Mouse (Mus musculus) heart, embryonic 16.5 days (tissue): ENCODE measurements around the gene Cnih3. TPM values are rescaled to one million over a fixed set of nuclear protein-coding genes. Genes with fewer than 3 reads are reported as not detected.
A peak's percentile ranks its signal among the peaks of the same experiment; 100 is the strongest.

ENCODE experiments used
- ATAC-seq: fragments of 200-750 bp; cut with Nextera tagmentation; replicated peaks from 2 replicates; pipeline ENCODE4 v1.8.0; 2017; ENCODE audit warnings: moderate number of reproducible peaks; ENCODE audit not compliant: insufficient read depth, low FRiP score; ENCODE audit errors: extremely low read depth
- H3K27ac ChIP-seq: fragments of 300-500 bp; sonication (generic); 2 replicates; pipeline ENCODE4 v1.5.1; 2014; ENCODE audit warnings: mild to moderate bottlenecking, low read length, control low read depth, moderate library complexity
- H3K27me3 ChIP-seq: fragments of 300-500 bp; sonication (generic); 2 replicates; pipeline ENCODE4 v1.6.1; 2014; ENCODE audit warnings: low read length, mixed read lengths; ENCODE audit not compliant: control insufficient read depth, insufficient read depth
- H3K36me3 ChIP-seq: fragments of 300-500 bp; sonication (generic); 2 replicates; pipeline ENCODE4 v1.6.1; 2014; ENCODE audit not compliant: control insufficient read depth, insufficient read depth
- H3K4me1 ChIP-seq: fragments of 300-500 bp; sonication (generic); 2 replicates; pipeline ENCODE4 v1.6.1; 2014; ENCODE audit warnings: low read length, mixed read lengths; ENCODE audit not compliant: control insufficient read depth, insufficient read depth
- H3K4me2 ChIP-seq: fragments of 300-500 bp; sonication (generic); 2 replicates; pipeline ENCODE4 v1.6.1; 2014; ENCODE audit warnings: low read depth, mild to moderate bottlenecking, control low read depth, low read length
- H3K4me3 ChIP-seq: fragments of 300-500 bp; sonication (generic); 2 replicates; pipeline ENCODE4 v1.5.1; 2014; ENCODE audit warnings: mild to moderate bottlenecking, control low read depth, low read length
- H3K9ac ChIP-seq: fragments of 300-500 bp; sonication (generic); 2 replicates; pipeline ENCODE4 v1.6.1; 2014; ENCODE audit warnings: low read length, control low read depth
- H3K9me3 ChIP-seq: fragments of 300-500 bp; sonication (generic); replicated peaks from 2 replicates; pipeline ENCODE4 v1.6.1; 2016; ENCODE audit warnings: low read length; ENCODE audit not compliant: control insufficient read depth
- WGBS: fragments of 180-500 bp; shearing (Covaris S2); extraction: QIAGEN DNeasy Blood & Tissue Kit; methylation state at CpG from one replicate; pipeline ENCODE4 v1.1.7; 2014; 5-methylcytosine and 5-hydroxymethylcytosine counted together
- polyA plus RNA-seq: library from polyadenylated mRNA; unstranded; fragments of >200 nt; fragmentation: Nextera tagmentation; extraction: Ambion mirVana; gene quantifications from 2 replicates; pipeline ENCODE4 v1.2.1, GENCODE M21; 2015

The Cnih3 gene
- polyA plus RNA-seq, result 0.09 TPM in 1 of 2 replicates, not detected in the other

GRCm38 (mm10) chr1:181352367-181353199 lies at the start of gene Cnih3:
Gene Cnih3, plus strand, starts transcription at chr1:181352628.
- Histone ChIP-seq H3K4me2 (peak within 1 kb of the TSS; percentile 100), H3K36me3 (no peaks in the 10 kb centered on the region), H3K4me3 (peak within 1 kb of the TSS; percentile 65), H3K9ac (peak within 1 kb of the TSS; percentile 58), H3K27me3 (peaks cover 41% of the 10 kb centered on the region), H3K4me1 (peaks cover 17% of the 10 kb centered on the region), H3K27ac (no peak within 1 kb of the TSS), H3K9me3 (no peaks in the 10 kb centered on the region)
- WGBS, result under 1% methylated on average over 78 of the region's 78 CpGs
- ATAC-seq, result peak; percentile 75; the same call in 1 of the 2 replicates

GRCm38 (mm10) chr1:181307981-181308380 lies 44.4 kb upstream of the Cnih3 start:
- Histone ChIP-seq H3K27me3 (no peaks in the 10 kb centered on the region), H3K9ac (no peak overlapping the region), H3K4me2 (no peak overlapping the region), H3K4me3 (no peak overlapping the region), H3K27ac (no peak overlapping the region), H3K4me1 (no peaks in the 10 kb centered on the region), H3K36me3 (no peaks in the 10 kb centered on the region), H3K9me3 (peaks cover 6% of the 10 kb centered on the region; the same call in 1 of the 2 replicates)
- WGBS, result 76% methylated on average over 3 of the region's 3 CpGs
- no peak for ATAC-seq

- Histone ChIP-seq H3K9me3 (peaks cover 6% of the 10 kb centered on the region; the same call in 1 of the 2 replicates), H3K9ac (no peak overlapping the region), H3K27ac (no peak overlapping the region), H3K27me3 (no peaks in the 10 kb centered on the region), H3K36me3 (no peaks in the 10 kb centered on the region), H3K4me1 (no peaks in the 10 kb centered on the region), H3K4me2 (no peak overlapping the region), H3K4me3 (no peak overlapping the region)
- no peak for ATAC-seq
- WGBS, result 86% methylated on average over 5 of the region's 5 CpGs
These were observed 41.7 kb upstream of the Cnih3 start for GRCm38 (mm10) chr1:181310712-181311111.

- Histone ChIP-seq H3K4me1 (no peaks in the 10 kb centered on the region; the same call in 1 of the 2 replicates), H3K4me2 (no peak overlapping the region), H3K9me3 (peaks cover 6% of the 10 kb centered on the region; the same call in 1 of the 2 replicates), H3K36me3 (no peaks in the 10 kb centered on the region), H3K27me3 (no peaks in the 10 kb centered on the region), H3K27ac (no peak overlapping the region), H3K9ac (no peak overlapping the region), H3K4me3 (no peak overlapping the region)
- ATAC-seq, result no peak
- 85% methylated on average over 15 of the region's 15 CpGs for WGBS
These were observed 40.0 kb upstream of the Cnih3 start for GRCm38 (mm10) chr1:181312115-181313045.

- H3K9ac ChIP-seq, result no peak overlapping the region
- WGBS, result 77% methylated on average over 8 of the region's 8 CpGs
- H3K27me3 ChIP-seq, result no peaks in the 10 kb centered on the region
- ATAC-seq, result no peak
- H3K4me1 ChIP-seq, result no peaks in the 10 kb centered on the region; the same call in 1 of the 2 replicates
- no peak overlapping the region for H3K4me2 ChIP-seq
- no peak overlapping the region for H3K27ac ChIP-seq
- H3K4me3 ChIP-seq, result no peak overlapping the region
- no peaks in the 10 kb centered on the region for H3K36me3 ChIP-seq
- peaks cover 6% of the 10 kb centered on the region; the same call in 1 of the 2 replicates for H3K9me3 ChIP-seq
These were observed 39.4 kb upstream of the Cnih3 start for GRCm38 (mm10) chr1:181313046-181313415.

- Histone ChIP-seq H3K9me3 (peaks cover 6% of the 10 kb centered on the region; the same call in 1 of the 2 replicates), H3K27me3 (no peaks in the 10 kb centered on the region), H3K4me1 (no peaks in the 10 kb centered on the region; the same call in 1 of the 2 replicates), H3K27ac (no peak overlapping the region), H3K9ac (no peak overlapping the region), H3K4me2 (no peak overlapping the region), H3K36me3 (no peaks in the 10 kb centered on the region), H3K4me3 (no peak overlapping the region)
- no peak for ATAC-seq
- WGBS, result 82% methylated on average over 10 of the region's 10 CpGs
These were observed 38.1 kb upstream of the Cnih3 start for GRCm38 (mm10) chr1:181314301-181314700.

GRCm38 (mm10) chr1:181315350-181315749 lies 37.1 kb upstream of the Cnih3 start:
- H3K9ac ChIP-seq, result no peak overlapping the region
- no peak for ATAC-seq
- 59% methylated on average over 3 of the region's 3 CpGs for WGBS

GRCm38 (mm10) chr1:181316571-181316970 lies 35.9 kb upstream of the Cnih3 start:
- no peak for ATAC-seq
- H3K9ac ChIP-seq, result no peak overlapping the region
- no peak overlapping the region for H3K4me3 ChIP-seq
- peaks cover 8% of the 10 kb centered on the region; the same call in 1 of the 2 replicates for H3K9me3 ChIP-seq
- H3K4me2 ChIP-seq, result no peak overlapping the region
- H3K27me3 ChIP-seq, result no peaks in the 10 kb centered on the region
- 70% methylated on average over 5 of the region's 5 CpGs for WGBS
- H3K27ac ChIP-seq, result no peak overlapping the region
- no peaks in the 10 kb centered on the region; the same call in 1 of the 2 replicates for H3K4me1 ChIP-seq
- no peaks in the 10 kb centered on the region for H3K36me3 ChIP-seq

More at GRCm38 (mm10) chr1:181315350-181315749, 37.1 kb upstream of the Cnih3 start:
- Histone ChIP-seq H3K27me3 (no peaks in the 10 kb centered on the region), H3K27ac (no peak overlapping the region), H3K4me3 (no peak overlapping the region), H3K36me3 (no peaks in the 10 kb centered on the region), H3K9me3 (peaks cover 6% of the 10 kb centered on the region; the same call in 1 of the 2 replicates), H3K4me1 (no peaks in the 10 kb centered on the region; the same call in 1 of the 2 replicates), H3K4me2 (no peak overlapping the region)
